ENCODE assay signal across 9 mouse cellular contexts in genomic region chr11:102315690-102316571, GRCm38 (mm10). TPM values are rescaled to one million over a fixed set of nuclear protein-coding genes. Genes with fewer than 3 reads are reported as not detected.
DNase-seq lines count a peak whose midpoint lies in the region; ATAC-seq and TF ChIP-seq lines count a peak whose summit lies in the region.
"Had no signal": no experiment of that assay in that cellular context is flagged by ENCODE, and none has a peak within 500 bp of the region (broad histone marks: within the 10 kb centered on the region; RNA-seq: fewer than 3 reads in every experiment).

No protein-coding gene starts in this region.

- WGBS in forebrain, embryonic 14.5 days, result 8% methylated on average over 14 of the region's 14 CpGs
- whole genome bisulfite sequencing in liver, embryonic 14.5 days (ENCODE audit: insufficient replicate concordance), result 8% methylated on average over 14 of the region's 14 CpGs

- peaks cover 46% of the 10 kb centered on the region for H3K36me3 ChIP-seq in forebrain, embryonic 14.5 days (ENCODE audit: control insufficient read depth, insufficient read depth, low read length)
- peaks cover 32% of the 10 kb centered on the region for H3K36me3 ChIP-seq in liver, embryonic 14.5 days (replicated peaks; ENCODE audit: control insufficient read depth, insufficient read depth, low read depth)

- H3K9me3 ChIP-seq in forebrain, embryonic 14.5 days (replicated peaks; ENCODE audit: control insufficient read depth, low read length), result no peaks in the 10 kb centered on the region
- H3K9me3 ChIP-seq in liver, embryonic 14.5 days (ENCODE audit: control insufficient read depth, low read length), result no peaks in the 10 kb centered on the region

- H3K27ac ChIP-seq in forebrain, embryonic 14.5 days (ENCODE audit: low read depth, low read length), result peak overlapping the region; percentile 99; the same call in 1 of the 2 replicates
- H3K27ac ChIP-seq in liver, embryonic 14.5 days, result peak overlapping the region; percentile 63

- H3K27me3 ChIP-seq in forebrain, embryonic 14.5 days (replicated peaks; ENCODE audit: control insufficient read depth, insufficient read depth, low read length), result no peaks in the 10 kb centered on the region
- H3K27me3 ChIP-seq in liver, embryonic 14.5 days (ENCODE audit: control insufficient read depth, insufficient read depth, low read length), result no peaks in the 10 kb centered on the region
- H3K27me3 ChIP-seq: Patski had no signal

- H3K9ac ChIP-seq in forebrain, embryonic 14.5 days (ENCODE audit: low read length), result peak overlapping the region; percentile 100
- peak overlapping the region; percentile 100 for H3K9ac ChIP-seq in liver, embryonic 14.5 days (replicated peaks)

- ATAC-seq in forebrain, embryonic 14.5 days, result no peak
- no peak for ATAC-seq in liver, embryonic 14.5 days (ENCODE audit: insufficient read depth)
- ATAC-seq: Patski had no signal

- DNase-seq in embryo, embryonic 11 days, result peak; percentile 30
- no peak for DNase-seq in embryo, embryonic 9.5 days (ENCODE audit: extremely low spot score)
- DNase-seq in right cerebral cortex, postnatal 14 days, result peak; percentile 31
- no peak for DNase-seq in right cerebral cortex, postnatal 25 days
- DNase-seq in forebrain, embryonic 14.5 days (ENCODE audit: low spot score), result peak; percentile 45
- DNase-seq in liver, embryonic 14.5 days (ENCODE audit: low read depth in 3 of 3, low spot score in 3 of 3), result no peak
- DNase-seq in testis, postnatal 10 days (ENCODE audit: low spot score), result peak; percentile 65
- DNase-seq in adrenal gland, adult 8-10 months, result no peak

- H3K4me3 ChIP-seq in forebrain, embryonic 14.5 days (ENCODE audit: low read depth, low read length), result peak overlapping the region; percentile 100
- H3K4me3 ChIP-seq in liver, embryonic 14.5 days (ENCODE audit: insufficient read depth in 1 of 2, low read depth in 2 of 2, low read length in 2 of 2), result peak overlapping the region; percentile 68 to 99

- no peak for TF ChIP-seq EP300 in liver, embryonic 14.5 days (IDR thresholded peaks at IDR 0.05; ENCODE audit: low read depth)

- peak overlapping the region; percentile 95 for H3K4me2 ChIP-seq in forebrain, embryonic 14.5 days (ENCODE audit: low read length)
- H3K4me2 ChIP-seq in liver, embryonic 14.5 days (ENCODE audit: low read depth), result peak overlapping the region; percentile 98

- H3K4me1 ChIP-seq in forebrain, embryonic 14.5 days (ENCODE audit: control insufficient read depth, insufficient read depth, low read length), result peaks cover 12% of the 10 kb centered on the region; the same call in 1 of the 2 replicates
- H3K4me1 ChIP-seq in liver, embryonic 14.5 days (replicated peaks; ENCODE audit: control insufficient read depth in 2 of 2, insufficient read depth in 2 of 2, low read length in 1 of 2), result peaks cover 8 to 20% of the 10 kb centered on the region in 2 experiments

- TF ChIP-seq CTCF in liver, embryonic 14.5 days (IDR thresholded peaks at IDR 0.05; ENCODE audit: low read depth), result no peak

RNA-seq across cellular contexts. Expression of gene Ubtf, which starts 3.6 kb away (rescaled TPM):
- 74.5 and 91.0 TPM in 2 replicates for polyA plus RNA-seq in forebrain, embryonic 14.5 days (2014; fragmentation: Nextera tagmentation; extraction: Ambion mirVana)
- polyA plus RNA-seq in liver, embryonic 14.5 days (2012; rRNA removed), result 19.9 and 34.7 TPM in 2 replicates
- polyA plus RNA-seq in liver, embryonic 14.5 days (2014; fragmentation: Nextera tagmentation; extraction: Ambion mirVana), result 42.5 and 48.8 TPM in 2 replicates
- 100 to 1,000 TPM in 1 of 4 experiments, 10 to 100 TPM in 3; 87.3 to 115 (median 94.5) TPM for total RNA-seq in adrenal gland, adult 8-10 months (2022)

RNA-seq across cellular contexts. Expression of gene Atxn7l3, which starts 19.5 kb away (rescaled TPM):
- polyA plus RNA-seq in forebrain, embryonic 14.5 days (2014; fragmentation: Nextera tagmentation; extraction: Ambion mirVana), result 25.2 and 28.7 TPM in 2 replicates
- polyA plus RNA-seq in liver, embryonic 14.5 days (2012; rRNA removed), result 11.0 and 11.6 TPM in 2 replicates
- 3.6 and 4.7 TPM in 2 replicates for polyA plus RNA-seq in liver, embryonic 14.5 days (2014; fragmentation: Nextera tagmentation; extraction: Ambion mirVana)
- 10 to 100 TPM; 51.0 to 53.8 (median 52.3) TPM for total RNA-seq in adrenal gland, adult 8-10 months (2022)

RNA-seq across cellular contexts. Expression of gene Tmub2, which starts 31.2 kb away (rescaled TPM):
- polyA plus RNA-seq in forebrain, embryonic 14.5 days (2014; fragmentation: Nextera tagmentation; extraction: Ambion mirVana), result 74.4 and 75.3 TPM in 2 replicates
- 19.1 and 19.8 TPM in 2 replicates for polyA plus RNA-seq in liver, embryonic 14.5 days (2012; rRNA removed)
- polyA plus RNA-seq in liver, embryonic 14.5 days (2014; fragmentation: Nextera tagmentation; extraction: Ambion mirVana), result 19.3 and 24.7 TPM in 2 replicates
- 10 to 100 TPM; 59.6 to 67.4 (median 63.3) TPM for total RNA-seq in adrenal gland, adult 8-10 months (2022)

RNA-seq across cellular contexts. Expression of gene Asb16, which starts 47.4 kb away (rescaled TPM):
- polyA plus RNA-seq in forebrain, embryonic 14.5 days (2014; fragmentation: Nextera tagmentation; extraction: Ambion mirVana), result not detected in 2 replicates
- 0.39 and 0.44 TPM in 2 replicates for polyA plus RNA-seq in liver, embryonic 14.5 days (2012; rRNA removed)
- polyA plus RNA-seq in liver, embryonic 14.5 days (2014; fragmentation: Nextera tagmentation; extraction: Ambion mirVana), result 0.05 and 0.08 TPM in 2 replicates
- 1 to 10 TPM in 2 of 4 experiments, under 1 TPM in 2; 0.20 to 1.2 (median 0.78) TPM for total RNA-seq in adrenal gland, adult 8-10 months (2022)

RNA-seq across cellular contexts. Expression of gene Slc4a1, which starts 50.1 kb away (rescaled TPM):
- polyA plus RNA-seq in forebrain, embryonic 14.5 days (2014; fragmentation: Nextera tagmentation; extraction: Ambion mirVana), result 1.8 and 2.1 TPM in 2 replicates
- 570 and 632 TPM in 2 replicates for polyA plus RNA-seq in liver, embryonic 14.5 days (2012; rRNA removed)
- 606 and 703 TPM in 2 replicates for polyA plus RNA-seq in liver, embryonic 14.5 days (2014; fragmentation: Nextera tagmentation; extraction: Ambion mirVana)
- total RNA-seq in adrenal gland, adult 8-10 months (2022), result under 1 TPM; 0.06 to 0.70 (median 0.31) TPM
- polyA plus RNA-seq: Patski had no signal

Comparison
In these comparisons a context has a peak if more than half of its experiments do, and no peak if none do; other contexts are left out.
1. DNase-seq: peak in embryo, embryonic 11 days (single experiment), right cerebral cortex, postnatal 14 days (single experiment), forebrain, embryonic 14.5 days (single experiment) and testis, postnatal 10 days (single experiment); none in embryo, embryonic 9.5 days (single experiment), right cerebral cortex, postnatal 25 days (single experiment), liver, embryonic 14.5 days (0 of 3) and adrenal gland, adult 8-10 months (single experiment).